Mouse (Mus musculus) forebrain, embryonic 10.5 days (tissue): ENCODE measurements around the gene Ndrg4. TPM values are rescaled to one million over a fixed set of nuclear protein-coding genes. Genes with fewer than 3 reads are reported as not detected.

ENCODE experiments used
- DNase-seq: peaks from one replicate; pipeline ENCODE4 v3.0.0-alpha.2; 2017; ENCODE audit warnings: low spot score; ENCODE audit errors: extremely low spot score
- H3K27ac ChIP-seq: fragments of 300-500 bp; sonication (generic); 2 replicates; pipeline ENCODE4 v1.5.1; 2016; ENCODE audit warnings: mild to moderate bottlenecking
- H3K27me3 ChIP-seq: fragments of 300-500 bp; sonication (generic); 2 replicates; pipeline ENCODE4 v1.6.1; 2016; ENCODE audit warnings: mild to moderate bottlenecking; ENCODE audit not compliant: poor library complexity, severe bottlenecking
- H3K36me3 ChIP-seq: fragments of 300-500 bp; sonication (generic); replicated peaks from 2 replicates; pipeline ENCODE4 v1.6.1; 2016; ENCODE audit warnings: mild to moderate bottlenecking, moderate library complexity
- H3K4me1 ChIP-seq: fragments of 300-500 bp; sonication (generic); 2 replicates; pipeline ENCODE4 v1.6.1; 2016
- H3K4me3 ChIP-seq: fragments of 300-500 bp; sonication (generic); 2 replicates; pipeline ENCODE4 v1.5.1; 2016; ENCODE audit warnings: mild to moderate bottlenecking, moderate library complexity
- H3K9me3 ChIP-seq: fragments of 300-500 bp; sonication (generic); 2 replicates; pipeline ENCODE4 v1.6.1; 2016; ENCODE audit warnings: mild to moderate bottlenecking, moderate library complexity
- WGBS: fragments of 180-500 bp; shearing (Covaris S2); methylation state at CpG from one replicate; pipeline ENCODE4 v1.1.7; 2016; 5-methylcytosine and 5-hydroxymethylcytosine counted together
- polyA plus RNA-seq: library from polyadenylated mRNA; unstranded; fragments of >200 nt; fragmentation: Nextera tagmentation; extraction: Ambion mirVana; gene quantifications from 2 replicates; pipeline ENCODE4 v1.2.1, GENCODE M21; 2016

Ndrg4 gene
- polyA plus RNA-seq, result 14.7 and 16.7 TPM in 2 replicates

- H3K27ac ChIP-seq, result peak within 1 kb of the TSS; percentile 66
- no peak for DNase-seq
- WGBS, result 47% methylated on average over 9 of the region's 9 CpGs
- no peaks in the 10 kb centered on the region for H3K36me3 ChIP-seq
- H3K27me3 ChIP-seq, result peaks cover 90% of the 10 kb centered on the region
- no peaks in the 10 kb centered on the region for H3K9me3 ChIP-seq
- H3K4me1 ChIP-seq, result peaks cover 24% of the 10 kb centered on the region
- peak within 1 kb of the TSS; percentile 66 for H3K4me3 ChIP-seq
Observed at GRCm38 (mm10) chr8:95676631-95677030, at the start of gene Ndrg4. Gene Ndrg4, plus strand, starts transcription at chr8:95676980.

DNA sequence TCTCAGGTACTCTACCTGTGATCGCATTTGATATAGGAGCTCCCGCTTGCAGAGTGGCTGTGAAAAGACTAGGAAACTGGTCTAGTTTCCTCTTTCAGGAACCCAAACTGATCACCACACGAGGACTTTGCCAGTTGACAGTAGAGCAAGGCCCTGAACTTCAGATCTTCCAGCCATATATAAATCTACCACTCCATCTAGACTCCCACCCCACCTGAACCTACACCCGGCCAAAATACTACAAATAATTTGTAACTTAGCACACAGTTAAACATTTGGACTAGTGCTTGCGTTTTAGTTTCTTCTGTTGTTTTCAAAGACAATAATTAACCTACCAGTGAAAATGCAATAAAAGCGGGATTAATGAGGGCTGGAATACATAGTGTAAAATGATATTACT lies 43.9 kb upstream of the Ndrg4 start:
- H3K36me3 ChIP-seq, result peaks cover 4% of the 10 kb centered on the region
- WGBS, result 81% methylated on average over 6 of the region's 6 CpGs
- H3K27ac ChIP-seq, result peak overlapping the region; percentile 88; the same call in 1 of the 2 replicates
- DNase-seq, result no peak
- peaks cover 20% of the 10 kb centered on the region; the same call in 1 of the 2 replicates for H3K27me3 ChIP-seq
- peaks cover 11% of the 10 kb centered on the region for H3K4me1 ChIP-seq
- no peaks in the 10 kb centered on the region for H3K9me3 ChIP-seq
- H3K4me3 ChIP-seq, result peak overlapping the region; percentile 91

- Histone ChIP-seq H3K27ac (peak within 1 kb of the TSS; percentile 88), H3K27me3 (peaks cover 14% of the 10 kb centered on the region; the same call in 1 of the 2 replicates), H3K36me3 (peaks cover 10% of the 10 kb centered on the region), H3K9me3 (no peaks in the 10 kb centered on the region), H3K4me1 (peaks cover 11% of the 10 kb centered on the region), H3K4me3 (peak within 1 kb of the TSS; percentile 91)
- DNase-seq, result peak; percentile 95
- 1% methylated on average over 52 of the region's 52 CpGs for WGBS
Observed at GRCm38 (mm10) chr8:95633262-95634062, 43.3 kb upstream of the Ndrg4 start, which contains the start of gene Gins3. Gene Gins3, plus strand, starts transcription at chr8:95633453.

GRCm38 (mm10) chr8:95634063-95634340 lies 42.8 kb upstream of the Ndrg4 start:
- Histone ChIP-seq H3K4me1 (peaks cover 11% of the 10 kb centered on the region), H3K36me3 (peaks cover 15% of the 10 kb centered on the region), H3K9me3 (no peaks in the 10 kb centered on the region), H3K27ac (peak overlapping the region; percentile 88), H3K27me3 (peaks cover 8% of the 10 kb centered on the region; the same call in 1 of the 2 replicates), H3K4me3 (peak overlapping the region; percentile 91)
- 5% methylated on average over 6 of the region's 6 CpGs for WGBS
- no peak for DNase-seq

DNA sequence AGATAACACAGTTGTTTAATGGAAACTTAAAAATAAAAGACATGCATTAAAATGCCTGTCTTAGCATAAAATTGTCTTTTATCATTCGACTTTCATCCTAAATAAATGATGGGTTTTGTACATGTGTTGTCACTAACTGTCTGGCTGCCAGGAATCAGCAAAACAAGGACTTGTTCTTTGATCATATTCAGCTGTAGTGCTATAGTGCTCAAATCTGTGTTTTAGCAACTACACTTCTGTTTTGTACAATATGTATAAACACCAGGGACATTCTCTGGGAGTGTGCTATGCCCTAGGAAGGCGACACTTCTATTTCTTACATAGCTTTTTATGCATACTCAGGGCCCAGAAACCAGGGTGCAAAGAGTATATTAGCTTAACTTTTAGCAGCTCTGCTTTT lies 31.8 kb upstream of the Ndrg4 start:
- H3K27ac ChIP-seq, result no peak overlapping the region
- no peak for DNase-seq
- 88% methylated on average over 2 of the region's 2 CpGs for WGBS
- no peaks in the 10 kb centered on the region for H3K9me3 ChIP-seq
- H3K4me3 ChIP-seq, result no peak overlapping the region
- H3K4me1 ChIP-seq, result 0 out of 2 replicates have a peak, but pooled peaks cover 3% of the 10 kb centered on the region
- H3K27me3 ChIP-seq, result no peaks in the 10 kb centered on the region
- peaks cover 56% of the 10 kb centered on the region for H3K36me3 ChIP-seq

DNA sequence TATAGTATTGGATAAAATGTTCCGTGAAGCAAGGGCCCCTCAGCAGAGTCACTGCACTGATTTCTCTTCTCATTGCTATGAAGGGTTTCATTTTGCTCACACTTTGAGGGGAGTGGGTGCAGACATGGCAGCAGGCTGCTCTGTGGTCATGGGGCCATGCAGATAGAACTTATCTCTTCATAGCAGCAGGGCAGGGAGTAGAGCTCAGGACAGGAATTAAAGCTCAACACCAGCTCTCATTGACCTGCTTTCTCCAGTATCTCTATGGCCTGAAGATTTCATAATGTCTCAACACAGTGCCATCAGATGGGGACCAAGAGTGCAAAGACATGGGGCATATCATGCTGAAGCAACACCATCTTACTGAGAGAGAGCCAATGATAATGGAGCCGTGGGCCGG lies 28.5 kb upstream of the Ndrg4 start:
- H3K4me3 ChIP-seq, result no peak overlapping the region
- H3K27me3 ChIP-seq, result no peaks in the 10 kb centered on the region
- no peak for DNase-seq
- peaks cover 27% of the 10 kb centered on the region for H3K36me3 ChIP-seq
- WGBS, result 84% methylated on average over 3 of the region's 3 CpGs
- no peaks in the 10 kb centered on the region for H3K9me3 ChIP-seq
- H3K27ac ChIP-seq, result no peak overlapping the region
- peaks cover 12% of the 10 kb centered on the region for H3K4me1 ChIP-seq

GRCm38 (mm10) chr8:95653351-95653750 lies 23.4 kb upstream of the Ndrg4 start:
- Histone ChIP-seq H3K27me3 (no peaks in the 10 kb centered on the region), H3K9me3 (no peaks in the 10 kb centered on the region), H3K36me3 (no peaks in the 10 kb centered on the region), H3K27ac (no peak overlapping the region), H3K4me1 (peaks cover 29% of the 10 kb centered on the region), H3K4me3 (no peak overlapping the region)
- no peak for DNase-seq
- 82% methylated on average over 5 of the region's 5 CpGs for WGBS

DNA sequence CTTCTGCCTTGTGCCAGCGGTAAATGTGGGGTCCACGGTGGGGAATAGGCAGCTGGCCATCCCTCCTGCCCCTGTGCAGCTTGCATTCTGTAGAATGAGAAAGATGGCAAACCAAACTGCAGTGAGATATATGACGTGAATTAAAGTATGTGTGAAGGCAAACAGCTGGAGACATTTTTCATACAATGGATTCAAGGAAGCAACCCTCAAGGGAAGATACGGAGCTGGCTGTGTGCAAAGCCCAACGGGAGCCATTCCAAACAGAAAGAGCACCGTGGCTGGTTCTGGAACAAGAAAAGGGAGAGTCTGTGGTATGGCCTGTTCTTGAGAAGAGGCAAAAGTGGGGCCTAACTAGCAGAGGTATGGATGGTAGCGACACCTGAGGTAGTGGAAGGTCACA lies 20.9 kb upstream of the Ndrg4 start:
- H3K4me3 ChIP-seq, result no peak overlapping the region
- WGBS, result 86% methylated on average over 7 of the region's 7 CpGs
- H3K27me3 ChIP-seq, result no peaks in the 10 kb centered on the region
- no peak overlapping the region for H3K27ac ChIP-seq
- peaks cover 24% of the 10 kb centered on the region for H3K4me1 ChIP-seq
- DNase-seq, result no peak
- no peaks in the 10 kb centered on the region for H3K9me3 ChIP-seq
- H3K36me3 ChIP-seq, result no peaks in the 10 kb centered on the region

DNA sequence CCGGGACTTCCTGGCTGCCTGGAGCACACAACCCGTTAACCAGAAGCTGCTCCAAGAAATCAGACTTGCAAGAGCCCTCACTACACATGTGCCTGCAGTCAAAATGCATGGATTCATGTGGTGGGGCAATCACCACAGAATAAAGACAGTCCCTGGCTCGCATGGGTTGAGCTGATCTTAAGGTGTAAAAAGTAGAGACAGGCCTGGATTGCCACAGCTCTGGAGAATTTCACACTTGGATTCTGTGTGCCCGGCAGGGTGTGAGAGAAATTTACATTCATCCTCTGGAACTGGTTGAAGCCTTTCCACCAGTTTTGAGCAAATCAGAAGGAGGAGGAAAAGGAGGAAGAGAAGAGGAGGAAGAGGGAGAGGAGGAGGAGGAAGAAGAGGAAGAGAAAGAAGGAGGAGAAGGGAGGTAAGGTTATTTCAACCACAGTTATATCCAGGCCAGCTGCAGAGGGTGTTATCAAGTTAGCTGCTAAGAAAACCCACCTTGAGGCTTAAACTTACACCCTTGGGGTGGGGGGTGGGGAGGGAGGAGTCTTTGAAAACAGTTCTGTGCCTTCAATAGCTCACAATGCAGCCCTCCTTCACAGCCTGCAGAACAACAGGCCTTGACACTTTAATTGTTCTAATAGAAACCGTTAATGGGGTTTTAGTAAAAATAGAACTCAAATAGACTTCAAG lies 20.3 kb upstream of the Ndrg4 start:
- Histone ChIP-seq H3K27me3 (no peaks in the 10 kb centered on the region), H3K4me1 (peaks cover 20% of the 10 kb centered on the region), H3K9me3 (no peaks in the 10 kb centered on the region), H3K4me3 (no peak overlapping the region), H3K27ac (no peak overlapping the region), H3K36me3 (no peaks in the 10 kb centered on the region)
- WGBS, result 61% methylated on average over 5 of the region's 5 CpGs
- DNase-seq, result no peak

- Histone ChIP-seq H3K27ac (no peak overlapping the region), H3K27me3 (no peaks in the 10 kb centered on the region), H3K9me3 (no peaks in the 10 kb centered on the region), H3K4me3 (no peak overlapping the region), H3K4me1 (peaks cover 20% of the 10 kb centered on the region), H3K36me3 (no peaks in the 10 kb centered on the region)
- WGBS, result 69% methylated on average over 2 of the region's 2 CpGs
- no peak for DNase-seq
Observed at GRCm38 (mm10) chr8:95657523-95657922, 19.3 kb upstream of the Ndrg4 start.

GRCm38 (mm10) chr8:95660334-95660882 lies 16.4 kb upstream of the Ndrg4 start:
- Histone ChIP-seq H3K27ac (no peak overlapping the region), H3K27me3 (no peaks in the 10 kb centered on the region), H3K9me3 (no peaks in the 10 kb centered on the region), H3K36me3 (no peaks in the 10 kb centered on the region), H3K4me1 (peaks cover 19% of the 10 kb centered on the region), H3K4me3 (no peak overlapping the region)
- DNase-seq, result no peak
- WGBS, result 83% methylated on average over 6 of the region's 6 CpGs

GRCm38 (mm10) chr8:95661085-95661484 lies 15.7 kb upstream of the Ndrg4 start:
- 78% methylated on average over 8 of the region's 8 CpGs for WGBS
- H3K27ac ChIP-seq, result no peak overlapping the region
- no peaks in the 10 kb centered on the region for H3K27me3 ChIP-seq
- peaks cover 13% of the 10 kb centered on the region for H3K4me1 ChIP-seq
- no peak overlapping the region for H3K4me3 ChIP-seq
- DNase-seq, result no peak
- H3K9me3 ChIP-seq, result no peaks in the 10 kb centered on the region
- H3K36me3 ChIP-seq, result no peaks in the 10 kb centered on the region

DNA sequence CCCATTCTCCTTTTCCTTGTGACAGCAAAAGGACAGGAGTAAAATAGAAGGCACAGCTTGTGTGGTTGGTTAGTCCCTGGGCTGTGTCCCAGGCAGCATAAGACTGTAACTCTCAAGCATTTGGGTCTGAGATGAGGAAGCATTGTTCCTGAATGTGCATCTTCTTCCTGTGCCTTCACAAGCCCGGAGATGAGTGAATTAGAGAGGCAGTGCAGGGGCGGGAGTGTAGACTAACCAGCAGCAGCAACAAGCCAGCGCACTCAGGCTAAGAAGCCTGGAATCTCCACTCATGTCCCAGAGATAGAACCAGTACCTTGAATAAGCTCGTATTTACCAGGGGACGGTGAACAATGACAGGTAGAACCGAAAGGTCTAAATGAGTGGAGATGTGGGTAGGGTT lies 15.2 kb upstream of the Ndrg4 start:
- DNase-seq, result no peak
- 89% methylated on average over 6 of the region's 6 CpGs for WGBS
- Histone ChIP-seq H3K36me3 (no peaks in the 10 kb centered on the region), H3K4me1 (peaks cover 8% of the 10 kb centered on the region), H3K27ac (no peak overlapping the region), H3K4me3 (no peak overlapping the region), H3K27me3 (no peaks in the 10 kb centered on the region), H3K9me3 (peaks cover 3% of the 10 kb centered on the region; the same call in 1 of the 2 replicates)
